7 mouse cellular contexts compared by ENCODE assay signal in genomic region chr17:34651507-34652221, GRCm38 (mm10). TPM values are rescaled to one million over a fixed set of nuclear protein-coding genes. Genes with fewer than 3 reads are reported as not detected.
DNase-seq lines count a peak whose midpoint lies in the region; ATAC-seq and TF ChIP-seq lines count a peak whose summit lies in the region.

No protein-coding gene starts in this region.

- TF ChIP-seq CTCF in layer of hippocampus, adult 2 months (conservative IDR thresholded peaks at IDR 0.05): peak; percentile 71
- TF ChIP-seq CTCF in E14TG2a.4 (conservative IDR thresholded peaks at IDR 0.05; ENCODE audit: low read length): 0 out of 2 replicates have a peak, but pooled peaks have one; percentile 2

- peaks cover 71% of the 10 kb centered on the region for H3K4me1 ChIP-seq in E14TG2a.4 (replicated peaks; ENCODE audit: low read depth, low read length)

- DNase-seq in layer of hippocampus, adult 2 months (ENCODE audit: low spot score in 2 of 2): no peak
- DNase-seq in layer of hippocampus, postnatal 14 days (ENCODE audit: low spot score in 2 of 2): no peak
- DNase-seq in NIH3T3 (ENCODE audit: low read depth): peak; percentile 81
- peak; percentile 76 for DNase-seq in kidney, postnatal 10 days
- DNase-seq in right cerebral cortex, adult 18-20 months: no peak

- no peak for ATAC-seq in megakaryocyte-erythroid progenitor cell, adult 5-6 weeks (replicated peaks; ENCODE audit: low FRiP score, low TSS enrichment, poor library complexity, severe bottlenecking)

- H3K27me3 ChIP-seq in E14TG2a.4 (ENCODE audit: insufficient read depth, low read length): no peaks in the 10 kb centered on the region

- H3K36me3 ChIP-seq in E14TG2a.4 (ENCODE audit: insufficient read depth, low read length): peaks cover 82% of the 10 kb centered on the region

- H3K27ac ChIP-seq in layer of hippocampus, adult 2 months: peak overlapping the region; percentile 95

- peak overlapping the region; percentile 26 for H3K4me3 ChIP-seq in layer of hippocampus, adult 2 months
- H3K4me3 ChIP-seq in E14TG2a.4 (replicated peaks; ENCODE audit: low read length): no peak overlapping the region

- H3K9me3 ChIP-seq in E14TG2a.4 (ENCODE audit: low read length): no peaks in the 10 kb centered on the region

RNA-seq across cellular contexts. Expression of gene Atf6b, which starts 4.7 kb away (rescaled TPM):
- 10 to 100 TPM; 92.0 to 93.2 TPM for total RNA-seq in layer of hippocampus, adult 2 months (2021)
- 10 to 100 TPM; 80.0 to 81.9 TPM for total RNA-seq in layer of hippocampus, postnatal 14 days (2021)
- total RNA-seq in megakaryocyte-erythroid progenitor cell, adult 5-6 weeks (2014; fragmentation: Nextera tagmentation): 20.6 and 31.3 TPM in 2 replicates
- 8.7 and 11.5 TPM in 2 replicates for total RNA-seq in megakaryocyte-erythroid progenitor cell, adult 5-6 weeks (2017)

RNA-seq across cellular contexts. Expression of gene Fkbpl, which starts 7.1 kb away (rescaled TPM):
- total RNA-seq in layer of hippocampus, adult 2 months (2021): 10 to 100 TPM; 16.2 to 18.8 TPM
- 10 to 100 TPM; 16.0 to 17.1 TPM for total RNA-seq in layer of hippocampus, postnatal 14 days (2021)
- total RNA-seq in megakaryocyte-erythroid progenitor cell, adult 5-6 weeks (2014; fragmentation: Nextera tagmentation): 5.5 TPM in 2 replicates
- 14.7 and 26.2 TPM in 2 replicates for total RNA-seq in megakaryocyte-erythroid progenitor cell, adult 5-6 weeks (2017)

RNA-seq across cellular contexts. Expression of gene Tnxb, which starts 18.7 kb away (rescaled TPM):
- 10 to 100 TPM; 10.9 to 11.0 TPM for total RNA-seq in layer of hippocampus, adult 2 months (2021)
- total RNA-seq in layer of hippocampus, postnatal 14 days (2021): 1 to 10 TPM; 4.6 to 5.4 TPM
- total RNA-seq in megakaryocyte-erythroid progenitor cell, adult 5-6 weeks (2014; fragmentation: Nextera tagmentation): not detected in 2 replicates
- total RNA-seq in megakaryocyte-erythroid progenitor cell, adult 5-6 weeks (2017): not detected in 2 replicates

RNA-seq across cellular contexts. Expression of gene Prrt1, which starts 22.3 kb away (rescaled TPM):
- 100 to 1,000 TPM; 276 to 305 TPM for total RNA-seq in layer of hippocampus, adult 2 months (2021)
- total RNA-seq in layer of hippocampus, postnatal 14 days (2021): 100 to 1,000 TPM; 248 to 266 TPM
- total RNA-seq in megakaryocyte-erythroid progenitor cell, adult 5-6 weeks (2014; fragmentation: Nextera tagmentation): 0.59 TPM in 1 of 2 replicates, not detected in the other
- 0.75 TPM in 1 of 2 replicates, not detected in the other for total RNA-seq in megakaryocyte-erythroid progenitor cell, adult 5-6 weeks (2017)

RNA-seq across cellular contexts. Expression of gene Ppt2, which starts 23.4 kb away (rescaled TPM):
- 10 to 100 TPM; 46.8 to 55.8 TPM for total RNA-seq in layer of hippocampus, adult 2 months (2021)
- total RNA-seq in layer of hippocampus, postnatal 14 days (2021): 10 to 100 TPM; 36.6 to 42.2 TPM
- 31.3 and 35.4 TPM in 2 replicates for total RNA-seq in megakaryocyte-erythroid progenitor cell, adult 5-6 weeks (2014; fragmentation: Nextera tagmentation)
- total RNA-seq in megakaryocyte-erythroid progenitor cell, adult 5-6 weeks (2017): 10.4 and 17.0 TPM in 2 replicates

Comparison
In these comparisons a context has a peak if more than half of its experiments do, and no peak if none do; other contexts are left out.
1. DNase-seq: peak in NIH3T3 (single experiment) and kidney, postnatal 10 days (single experiment); none in layer of hippocampus, adult 2 months (0 of 2), layer of hippocampus, postnatal 14 days (0 of 2) and right cerebral cortex, adult 18-20 months (single experiment).
2. RNA of gene Tnxb, which starts 18.7 kb away (total RNA-seq): 10.9 to 11.0 TPM in layer of hippocampus, adult 2 months and 4.6 to 5.4 TPM in layer of hippocampus, postnatal 14 days; not detected in megakaryocyte-erythroid progenitor cell, adult 5-6 weeks; every median in the first group is over 4 times any median in the second.